Mouse (Mus musculus): ENCODE data around the gene Ankrd11.

Gene Ankrd11

DNA sequence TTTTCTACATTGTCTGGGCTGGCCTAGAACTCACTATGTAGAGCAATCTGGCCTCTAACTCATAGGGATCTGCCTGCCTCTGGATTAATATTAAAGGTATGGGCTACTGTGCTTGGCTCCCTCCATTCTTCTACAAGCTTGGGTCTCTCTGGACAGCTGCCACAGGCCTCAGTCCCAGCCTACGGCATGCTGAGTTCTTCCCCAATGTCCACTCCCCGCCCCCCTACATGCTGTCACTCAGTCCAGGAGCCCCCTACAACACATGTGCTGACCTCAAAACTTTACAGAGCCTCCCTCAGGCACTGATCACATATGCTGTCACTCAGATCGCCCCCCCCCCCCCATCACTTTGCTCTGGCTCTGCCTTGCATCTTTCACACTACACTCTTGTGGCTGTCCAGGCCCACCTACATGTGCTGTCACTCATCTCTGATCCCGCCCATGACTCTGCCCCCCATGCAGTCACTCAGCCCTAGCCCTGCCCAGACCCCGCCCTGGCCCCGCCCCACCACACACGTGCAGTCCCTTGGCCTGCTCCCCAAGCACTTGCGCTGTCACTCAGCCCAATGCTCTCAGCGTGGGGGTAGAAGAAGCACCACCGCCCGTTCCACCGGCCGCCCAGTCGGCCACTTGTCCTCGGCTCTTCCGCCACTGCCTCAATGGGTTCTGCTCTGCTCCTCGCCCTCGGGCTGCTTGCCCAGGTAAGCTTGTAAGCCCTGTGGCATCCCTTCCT is 194.1 kb downstream of the Ankrd11 start, which contains the start of gene Cdh15:
Gene Cdh15, plus strand, starts transcription at position 138 of the 733 bp plus-strand sequence.
- DNase-seq (ENCODE audit: low spot score): no peak

DNA sequence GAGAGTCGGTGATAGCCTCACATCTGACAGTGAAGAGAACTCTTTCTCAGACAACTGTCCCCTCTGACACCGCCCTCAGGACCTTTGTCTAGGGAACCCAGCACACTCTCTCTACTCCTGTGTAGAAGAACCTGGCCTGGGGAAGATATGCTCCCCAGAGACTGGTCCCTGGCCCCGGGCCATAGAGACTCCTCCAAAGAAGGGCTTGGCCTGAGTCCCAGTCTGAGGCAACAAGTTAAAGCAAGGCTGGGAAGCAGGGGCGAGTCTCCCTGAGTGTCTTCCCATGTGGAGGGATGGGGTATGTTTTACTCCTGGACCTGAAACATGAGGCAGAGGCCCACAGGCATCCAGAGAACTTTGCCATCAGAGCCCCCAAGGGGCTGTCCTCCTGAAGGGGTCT is 196.4 kb downstream of the Ankrd11 start:
- DNase-seq (ENCODE audit: low spot score): peak; percentile 81

DNA sequence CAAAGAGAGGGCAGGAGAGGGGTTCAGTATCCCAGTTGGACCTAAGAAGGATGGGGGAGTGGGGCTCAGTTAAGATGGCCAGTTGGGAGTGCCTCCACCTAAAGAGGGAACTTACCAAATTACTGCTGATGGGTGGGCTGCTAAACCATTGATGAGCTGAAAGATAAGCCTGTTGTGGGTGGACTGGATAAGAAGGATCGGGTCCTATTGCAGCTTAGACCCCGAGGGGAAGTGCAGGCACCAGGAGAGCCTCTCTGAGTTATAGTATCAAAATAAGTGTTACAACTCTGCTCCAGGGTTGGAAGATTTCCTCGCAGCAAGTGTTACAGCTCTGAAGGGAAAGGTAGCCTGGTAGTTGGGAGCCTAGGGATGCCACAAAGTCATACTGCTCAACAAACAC is 197.9 kb downstream of the Ankrd11 start:
- no peak for DNase-seq (ENCODE audit: low spot score)

DNA sequence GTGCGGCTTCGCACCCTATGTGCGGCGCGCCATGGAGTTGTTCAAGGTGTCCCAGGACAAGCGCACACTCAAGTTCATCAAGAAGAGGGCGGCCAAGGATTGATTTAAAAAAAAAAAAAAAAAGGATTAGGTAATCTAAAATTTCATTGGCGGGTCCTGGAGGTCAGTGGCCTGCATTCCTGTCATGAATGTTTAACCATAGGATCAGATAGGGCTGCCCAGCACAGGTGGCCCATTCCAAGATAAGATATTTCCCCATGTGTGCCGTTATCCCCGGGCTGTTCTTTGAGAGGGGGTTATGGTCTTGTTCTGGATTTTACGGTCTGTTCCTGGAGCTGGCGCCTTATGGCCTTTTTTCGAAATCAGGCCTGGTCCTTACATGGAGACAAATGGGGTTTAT is 205.4 kb downstream of the Ankrd11 start:
- DNase-seq (ENCODE audit: low spot score): no peak

DNA sequence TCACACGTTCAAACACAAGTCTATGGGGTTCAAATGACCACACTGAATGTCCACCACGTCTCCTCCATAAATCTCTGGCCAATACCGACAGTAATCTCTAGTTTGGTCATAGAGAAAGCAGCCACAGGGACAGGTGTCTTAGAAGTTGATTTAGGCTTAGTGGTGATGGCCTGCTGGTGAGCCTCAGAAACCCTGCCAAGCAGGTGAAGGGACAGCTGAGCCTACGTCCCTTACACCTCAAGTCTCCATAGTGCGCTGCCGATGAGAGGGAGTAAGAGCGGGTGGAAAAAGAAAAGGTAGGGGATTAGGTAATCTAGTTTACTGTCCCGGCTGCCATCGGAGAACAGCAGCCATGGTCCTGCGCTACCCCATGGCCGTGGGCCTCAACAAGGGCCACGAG is 205.9 kb downstream of the Ankrd11 start:
- DNase-seq (ENCODE audit: low spot score): no peak

DNA sequence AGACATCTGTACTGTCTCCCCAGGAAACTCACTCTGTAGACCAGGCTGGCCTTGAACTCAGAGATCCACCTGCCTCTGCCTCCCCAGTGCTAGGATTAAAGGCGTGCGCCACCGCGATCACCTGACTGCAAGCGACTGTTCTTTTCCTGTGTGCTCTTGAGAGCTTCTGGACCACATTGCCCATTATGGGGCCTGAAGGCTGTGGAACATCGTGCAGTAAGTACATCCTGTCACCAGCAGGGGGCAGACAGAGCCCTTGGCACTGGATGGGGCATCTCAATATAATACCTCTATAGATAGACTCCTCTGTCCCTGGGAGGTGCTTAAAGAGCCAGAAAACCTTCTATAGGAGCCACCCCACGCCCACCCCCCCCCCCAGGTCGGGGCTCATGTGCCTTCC is 207.1 kb downstream of the Ankrd11 start:
- peak; percentile 75 for DNase-seq (ENCODE audit: low spot score)

DNA sequence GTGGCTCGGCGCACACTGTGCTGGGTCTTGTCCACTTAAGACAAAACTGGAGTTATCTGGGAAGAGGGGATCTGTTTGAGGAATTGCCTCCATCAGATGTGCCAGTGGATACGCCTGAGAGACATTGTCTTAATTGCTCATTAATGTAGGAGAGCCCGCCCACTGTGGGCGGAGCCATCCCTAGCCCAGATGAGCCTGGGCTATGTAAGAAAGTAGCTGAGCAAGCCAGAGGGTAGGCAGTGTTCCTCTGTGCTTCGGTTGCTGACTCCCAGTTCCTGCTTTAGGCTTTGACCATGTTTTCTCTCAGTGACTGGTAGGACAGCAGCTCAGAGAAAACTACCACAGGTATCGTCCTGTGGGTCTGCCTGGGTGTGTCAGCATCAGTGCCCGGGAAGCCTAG is 207.7 kb downstream of the Ankrd11 start:
- no peak for DNase-seq (ENCODE audit: low spot score)
